Mouse (Mus musculus): ENCODE results near the gene Pagr1b.

Pagr1b gene

GRCm38 (mm10) chr7:127019306-127019960 is 3.1 kb upstream of the Pagr1b start:
- peak; percentile 73 for DNase-seq

- DNase-seq = peak; percentile 71
Measured at GRCm38 (mm10) chr7:127018416-127019305, 2.4 kb upstream of the Pagr1b start.

- DNase-seq = peak; percentile 68
Measured at GRCm38 (mm10) chr7:127017950-127018345, 1.7 kb upstream of the Pagr1b start.

DNA sequence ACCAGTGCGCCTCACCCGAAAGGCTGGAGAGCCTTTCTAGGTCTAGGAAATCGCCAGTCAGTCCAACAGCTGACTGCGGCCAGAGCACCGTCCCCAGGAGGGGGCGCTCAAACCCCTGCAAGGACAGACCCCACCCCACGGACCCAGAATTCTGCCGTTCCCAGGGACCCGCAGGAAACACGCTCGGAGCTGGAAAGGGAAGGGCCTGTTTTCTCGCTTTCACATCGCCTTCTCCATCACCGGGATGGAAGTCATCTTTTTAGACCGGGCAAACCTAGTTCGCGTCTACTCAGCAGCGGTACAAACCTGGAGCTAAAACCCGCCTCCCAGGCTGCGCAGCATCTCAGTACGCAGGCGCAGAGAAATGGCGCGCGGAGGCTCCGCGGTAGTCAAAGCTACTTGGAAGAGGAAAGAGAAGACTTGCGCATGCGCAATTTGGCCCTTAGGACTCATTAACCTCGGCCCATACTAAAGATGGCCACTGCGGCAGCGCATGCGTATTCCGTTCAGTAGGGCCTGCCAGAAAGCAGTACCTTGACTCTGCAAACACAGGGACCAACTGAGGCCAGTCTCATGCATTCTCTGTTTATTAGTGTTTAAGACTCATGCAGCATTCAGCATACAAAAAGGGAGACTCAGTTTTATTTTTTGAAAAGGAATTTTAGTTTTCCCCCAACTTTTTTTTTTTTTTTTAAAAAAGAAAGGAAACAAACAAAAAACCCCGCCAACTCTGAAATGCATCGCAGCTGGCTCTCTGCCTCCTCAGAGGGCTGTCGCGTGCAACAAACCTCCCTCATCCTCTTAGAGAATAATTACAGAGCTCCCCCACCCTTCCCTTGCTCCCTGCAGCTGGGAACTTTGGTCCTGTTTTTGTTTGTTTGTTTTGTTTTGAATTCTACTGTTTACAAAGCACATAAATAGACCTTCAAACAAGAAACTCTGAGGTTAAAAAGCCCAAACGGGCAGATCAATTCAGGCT is 976 bp upstream of the Pagr1b start, which contains the start of gene Pagr1a:
Gene Pagr1a (minus strand): TSS at position 382 of the 979 bp plus-strand sequence.
- DNase-seq = peak; percentile 99

DNA sequence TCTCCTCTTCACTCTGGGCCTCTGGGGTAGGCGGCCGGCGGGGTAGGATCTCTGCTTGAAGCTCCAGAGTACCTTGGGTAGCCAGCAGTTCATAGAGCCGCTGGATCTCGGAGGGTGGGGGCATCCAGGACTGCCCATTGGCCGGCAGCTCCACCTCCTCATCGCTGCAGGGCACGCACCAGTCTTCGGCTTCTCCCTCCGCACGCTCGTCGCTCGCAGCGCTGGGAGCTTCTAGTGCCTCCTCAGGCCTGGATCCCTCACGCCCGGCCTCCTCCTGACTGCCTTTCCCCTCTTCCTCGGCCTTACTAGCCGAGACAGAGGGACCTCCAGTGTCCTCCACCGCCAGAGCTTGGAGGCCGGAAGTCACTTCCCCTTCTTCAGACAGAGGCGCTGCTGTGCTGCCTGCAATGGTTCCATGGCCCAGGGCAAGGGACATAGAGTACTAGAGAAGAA is 228 bp upstream of the Pagr1b start:
- DNase-seq = no peak

- peak; percentile 87 for DNase-seq
Measured at GRCm38 (mm10) chr7:127016081-127016480, 203 bp downstream of the Pagr1b start.

- no peak for DNase-seq
Measured at GRCm38 (mm10) chr7:127014993-127015392, 1.3 kb downstream of the Pagr1b start.

DNA sequence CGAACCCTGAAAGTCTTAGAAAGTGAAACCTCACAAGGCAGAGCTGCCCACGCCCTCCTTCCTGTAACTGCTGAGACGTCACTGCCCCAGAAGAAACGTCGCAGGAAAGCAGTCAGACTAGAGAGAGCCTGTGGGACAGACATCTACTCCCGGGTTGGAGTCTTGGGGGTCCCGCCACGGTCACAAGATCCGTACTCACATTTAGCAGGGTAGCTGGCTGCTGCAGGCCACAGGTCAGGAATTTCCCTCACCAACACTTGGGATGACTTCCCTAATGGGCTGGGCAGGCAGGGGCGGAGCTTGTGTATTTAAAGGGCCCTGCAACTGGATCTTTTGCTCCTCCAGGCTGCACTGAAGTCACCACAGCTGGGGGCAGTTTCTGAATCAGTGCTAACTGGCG is 2.0 kb downstream of the Pagr1b start, which contains the start of gene Mvp:
Gene Mvp (minus strand): TSS at position 302 of the 400 bp plus-strand sequence.
- DNase-seq = peak; percentile 79

DNA sequence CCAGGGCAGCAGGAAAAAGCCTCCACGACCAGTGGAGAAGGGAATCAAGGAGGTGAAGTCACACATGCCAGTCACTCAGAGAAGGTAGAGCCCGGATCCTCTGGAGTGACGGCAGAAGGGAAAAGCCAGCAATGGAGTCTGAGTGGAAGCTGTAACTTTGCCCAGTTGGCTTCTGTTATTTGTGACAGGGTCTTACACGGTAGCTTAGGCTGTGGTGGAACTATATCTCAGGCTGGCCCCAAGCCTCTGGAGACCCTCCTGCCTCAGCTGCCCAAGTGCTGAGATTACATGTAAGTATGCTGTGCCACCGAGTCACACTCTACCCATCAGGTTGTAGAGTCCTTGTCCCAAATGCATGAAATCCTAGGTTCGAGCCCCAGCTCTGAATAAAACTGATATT is 2.9 kb downstream of the Pagr1b start:
- peak; percentile 63 for DNase-seq

DNA sequence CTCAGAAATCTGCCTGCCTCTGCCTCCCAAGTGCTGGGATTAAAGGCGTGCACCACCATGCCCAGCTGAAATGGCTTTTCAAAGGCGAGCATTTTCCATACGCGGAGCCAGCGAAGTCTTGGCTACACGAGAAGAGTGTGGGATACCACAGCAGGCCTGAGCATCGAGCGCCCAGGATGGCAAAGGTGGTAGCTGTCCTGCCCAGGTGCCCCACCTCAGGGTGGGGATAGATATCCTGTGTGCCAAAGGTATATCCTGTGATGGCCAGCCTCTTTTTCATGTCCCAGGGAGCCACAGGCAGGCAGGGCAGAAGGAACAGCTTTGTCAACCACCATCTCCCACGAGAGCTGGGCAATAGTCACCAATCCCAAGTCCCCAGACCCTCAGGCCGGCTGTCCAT is 3.4 kb downstream of the Pagr1b start:
- DNase-seq = peak; percentile 54

DNA sequence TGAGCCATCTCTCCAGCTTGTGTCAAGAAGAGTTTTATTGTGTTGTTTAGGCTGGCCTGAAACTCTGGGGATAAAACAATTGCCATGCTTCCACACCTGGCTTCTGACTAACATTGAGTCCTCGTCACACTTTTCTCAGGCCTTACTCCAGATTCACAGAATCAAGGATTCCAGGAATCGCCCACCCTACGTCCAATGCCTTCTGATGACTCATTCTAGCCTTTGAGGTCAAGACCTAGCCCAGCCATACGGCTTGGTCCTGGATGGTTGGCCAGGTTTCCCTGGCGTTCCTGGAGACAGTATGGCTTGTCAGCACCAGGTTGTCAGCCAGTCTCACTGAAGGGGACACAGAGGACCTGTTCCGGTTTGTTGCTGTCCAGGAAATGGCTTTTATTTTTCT is 3.9 kb downstream of the Pagr1b start:
- peak; percentile 51 for DNase-seq

- peak; percentile 67 for DNase-seq
Measured at GRCm38 (mm10) chr7:127011717-127012116, 4.6 kb downstream of the Pagr1b start.

DNA sequence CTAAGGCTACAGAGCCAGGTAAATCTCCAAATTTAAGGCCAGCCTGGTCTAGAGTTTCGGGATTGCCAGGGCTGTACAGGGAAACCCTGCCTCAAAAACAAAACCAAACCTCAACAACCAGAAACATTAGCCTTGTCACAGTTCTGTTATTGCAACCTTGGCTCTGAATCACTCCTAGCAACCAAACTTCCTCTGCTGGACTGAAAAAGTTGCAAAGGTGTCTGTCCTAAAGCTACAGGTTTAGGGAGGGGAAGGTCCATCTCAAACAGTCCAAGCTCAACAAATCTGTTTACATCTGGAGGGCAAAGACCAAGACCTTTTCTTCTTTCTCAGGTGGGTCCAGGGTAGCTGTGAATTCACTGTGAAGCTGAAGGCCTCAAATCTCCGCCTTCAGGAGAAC is 5.2 kb downstream of the Pagr1b start:
- DNase-seq = no peak

DNA sequence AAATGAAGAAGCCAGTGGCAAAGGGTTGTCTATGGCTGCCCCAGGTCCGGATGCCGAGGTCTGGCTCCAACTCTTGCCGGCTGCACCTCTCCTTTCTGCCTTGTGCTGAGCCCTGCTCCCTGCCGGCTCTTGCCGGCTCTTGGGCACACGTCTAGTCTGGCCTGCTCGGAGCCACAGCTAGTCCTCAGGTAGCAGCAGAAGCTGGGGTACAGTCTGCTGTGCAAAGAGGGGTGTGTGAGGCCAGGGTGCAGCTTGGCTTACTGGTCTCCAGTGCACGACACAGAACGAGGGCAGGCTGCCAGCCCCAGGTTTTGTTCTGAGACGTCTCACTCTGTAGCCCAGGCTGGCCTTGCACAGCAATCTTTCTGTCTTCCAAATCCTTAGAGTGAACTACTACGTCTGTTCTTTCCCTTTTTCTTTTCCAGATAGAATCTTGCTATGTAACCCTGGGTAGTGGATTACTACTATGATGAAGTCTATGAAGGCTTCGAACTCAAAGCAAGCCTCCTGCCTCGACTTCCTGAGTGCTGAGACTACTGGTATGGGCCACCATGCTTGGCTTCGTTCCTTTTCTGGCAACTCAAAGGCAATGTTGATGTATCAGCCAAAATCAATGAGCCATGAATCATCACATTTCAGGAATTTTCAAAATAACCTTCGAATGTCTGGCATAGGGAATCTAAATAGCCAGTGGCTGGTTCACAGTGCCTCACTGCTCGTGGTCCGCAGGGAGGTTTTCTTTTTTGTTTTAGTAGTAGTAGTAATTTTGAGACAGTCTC is 6.8 kb downstream of the Pagr1b start:
- peak; percentile 81 for DNase-seq

GRCm38 (mm10) chr7:127008239-127009019 is 7.9 kb downstream of the Pagr1b start:
- DNase-seq = peak; percentile 100

GRCm38 (mm10) chr7:127007313-127008024 is 8.8 kb downstream of the Pagr1b start:
- DNase-seq = peak; percentile 63

GRCm38 (mm10) chr7:127004122-127004875 is 12.0 kb downstream of the Pagr1b start:
- DNase-seq = no peak

DNA sequence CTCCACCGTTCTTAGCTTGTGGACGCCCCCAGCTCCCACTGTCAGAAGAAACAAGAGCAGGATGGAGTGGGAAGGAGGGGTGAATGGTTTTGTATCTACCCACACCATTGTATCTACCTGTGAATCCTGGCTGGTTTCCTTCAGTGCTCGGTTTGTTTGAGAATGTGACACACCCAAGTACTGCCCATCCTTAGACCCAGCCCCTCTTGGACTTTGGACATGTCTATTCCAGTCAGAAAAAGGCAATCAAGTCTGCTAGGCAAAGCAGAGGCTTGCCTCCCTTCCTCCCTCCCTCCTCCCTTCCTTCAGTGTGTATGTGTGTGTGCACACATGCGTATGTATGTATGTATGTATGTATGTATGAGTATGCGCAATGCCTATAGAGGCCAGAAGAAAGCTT is 12.7 kb downstream of the Pagr1b start:
- no peak for DNase-seq

DNA sequence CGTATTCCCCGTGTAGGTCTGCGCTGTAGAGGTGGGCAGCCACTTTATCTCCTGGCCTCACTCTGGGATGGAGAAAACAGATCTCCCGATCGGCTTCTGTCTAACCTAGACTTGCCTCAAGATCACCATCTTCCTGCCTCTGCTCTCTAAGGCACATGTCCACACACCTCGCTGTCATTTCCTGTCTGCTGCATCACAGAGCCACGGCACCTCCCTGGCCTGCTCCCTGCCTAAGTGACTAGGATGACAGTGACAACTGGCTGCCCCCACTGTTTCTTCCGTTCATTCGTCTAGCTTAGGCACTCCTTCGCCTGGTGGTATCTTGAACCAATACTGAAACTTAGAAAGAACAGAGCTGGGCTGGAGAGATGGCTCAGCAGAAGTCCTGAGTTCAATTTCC is 16.7 kb downstream of the Pagr1b start:
- no peak for DNase-seq

DNA sequence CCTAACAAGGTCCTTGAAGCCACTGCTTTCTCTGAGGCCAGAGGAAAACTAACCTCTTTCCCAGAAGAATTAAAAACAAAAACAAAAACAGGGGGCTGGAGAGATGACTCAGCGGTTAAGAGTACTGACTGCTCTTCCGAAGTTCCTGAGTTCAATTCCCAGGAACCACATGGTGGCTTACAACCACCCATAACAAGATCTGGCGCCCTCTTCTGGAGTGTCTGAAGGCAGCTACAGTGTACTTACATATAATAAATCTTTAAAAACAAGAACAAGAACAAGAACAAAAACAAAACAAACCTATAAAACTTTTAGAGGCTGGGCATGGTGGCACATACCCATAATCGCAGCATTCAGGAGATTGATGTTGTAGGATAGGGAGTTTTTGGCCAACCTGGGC is 19.8 kb downstream of the Pagr1b start:
- no peak for DNase-seq
